Mouse (Mus musculus): Measurements from ENCODE around the gene Uvrag. TPM values are rescaled to one million over a fixed set of nuclear protein-coding genes. Genes with fewer than 3 reads are reported as not detected.

Uvrag gene
- polyA plus RNA-seq, 1 experiment: 12.3 TPM

DNA sequence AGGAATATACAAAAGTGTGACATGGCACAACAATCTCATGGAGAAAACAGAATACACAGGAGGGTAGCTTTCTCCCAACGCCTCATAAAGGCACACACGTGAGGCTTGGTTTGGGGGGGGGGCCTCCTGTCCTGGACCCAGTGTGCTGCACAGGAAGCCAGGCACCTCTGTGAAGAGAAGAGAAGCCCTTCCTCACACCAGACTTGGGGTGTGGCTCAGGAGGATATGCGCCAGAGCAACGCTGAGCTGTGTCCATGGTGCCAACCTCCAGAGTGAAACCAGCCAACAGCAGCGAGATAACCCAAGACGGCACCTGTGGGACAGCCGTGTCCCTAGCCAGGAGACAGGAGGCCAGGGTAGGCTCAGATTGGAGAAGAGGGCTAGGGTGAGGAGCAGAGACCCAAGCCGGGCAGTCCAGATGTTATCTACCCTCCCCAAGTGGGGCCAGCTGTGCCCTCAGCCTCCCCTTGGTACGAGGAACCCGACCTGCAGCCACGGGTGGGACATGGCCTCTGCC lies 12.8 kb upstream of the Uvrag start:
- TF ChIP-seq CTCF (IDR thresholded peaks at IDR 0.05; ENCODE audit: borderline replicate concordance, extremely low read depth, insufficient read depth, insufficient read length): no peak
- TF ChIP-seq POLR2A (IDR thresholded peaks at IDR 0.05; ENCODE audit: borderline replicate concordance, extremely low read depth, insufficient read depth, insufficient read length, poor library complexity, severe bottlenecking): no peak
- no peak for DNase-seq (ENCODE audit: low read depth)

DNA sequence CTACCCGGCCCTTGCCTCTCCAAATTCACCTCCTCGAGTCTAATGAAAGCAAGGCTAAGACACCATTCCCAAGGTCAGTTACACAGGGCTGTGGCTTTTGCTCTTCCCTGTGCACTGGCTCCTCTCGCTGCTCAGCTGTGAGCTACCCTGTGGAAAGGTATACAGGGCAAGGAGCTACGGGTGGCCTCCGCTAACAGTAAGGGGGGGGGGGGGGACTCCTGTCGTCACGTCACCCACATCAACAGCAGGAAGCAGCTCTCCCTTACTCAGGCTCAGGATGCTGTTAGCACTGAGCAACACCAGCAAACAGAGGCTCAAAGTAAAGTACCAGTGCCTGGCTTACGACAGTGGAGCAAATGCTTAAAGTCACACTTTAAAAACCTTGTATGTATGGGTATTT lies 11.8 kb upstream of the Uvrag start:
- TF ChIP-seq POLR2A (IDR thresholded peaks at IDR 0.05; ENCODE audit: borderline replicate concordance, extremely low read depth, insufficient read depth, insufficient read length, poor library complexity, severe bottlenecking): no peak
- TF ChIP-seq CTCF (IDR thresholded peaks at IDR 0.05; ENCODE audit: borderline replicate concordance, extremely low read depth, insufficient read depth, insufficient read length): no peak
- no peak for DNase-seq (ENCODE audit: low read depth)

DNA sequence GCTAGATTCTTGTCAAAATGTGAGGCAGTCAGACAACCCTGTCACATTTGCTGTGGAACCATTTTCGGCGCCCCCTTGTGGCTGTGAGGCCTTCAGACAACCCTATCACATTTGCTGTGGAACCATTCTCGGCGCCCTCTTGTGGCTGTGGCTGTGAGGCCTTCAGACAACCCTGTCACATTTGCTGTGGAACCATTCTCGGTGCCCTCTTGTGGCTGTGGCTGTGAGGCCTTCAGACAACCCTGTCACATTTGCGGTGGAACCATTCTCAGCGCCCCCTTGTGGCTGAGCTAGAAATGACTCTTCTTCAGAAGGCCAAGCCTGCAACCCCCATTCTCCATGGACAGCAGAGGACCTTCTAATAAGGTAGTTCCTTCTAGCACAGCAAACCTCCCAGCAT lies 10.4 kb upstream of the Uvrag start:
- no peak for TF ChIP-seq POLR2A (IDR thresholded peaks at IDR 0.05; ENCODE audit: borderline replicate concordance, extremely low read depth, insufficient read depth, insufficient read length, poor library complexity, severe bottlenecking)
- TF ChIP-seq CTCF (IDR thresholded peaks at IDR 0.05; ENCODE audit: borderline replicate concordance, extremely low read depth, insufficient read depth, insufficient read length): peak; percentile 88
- DNase-seq (ENCODE audit: low read depth): peak; percentile 97

DNA sequence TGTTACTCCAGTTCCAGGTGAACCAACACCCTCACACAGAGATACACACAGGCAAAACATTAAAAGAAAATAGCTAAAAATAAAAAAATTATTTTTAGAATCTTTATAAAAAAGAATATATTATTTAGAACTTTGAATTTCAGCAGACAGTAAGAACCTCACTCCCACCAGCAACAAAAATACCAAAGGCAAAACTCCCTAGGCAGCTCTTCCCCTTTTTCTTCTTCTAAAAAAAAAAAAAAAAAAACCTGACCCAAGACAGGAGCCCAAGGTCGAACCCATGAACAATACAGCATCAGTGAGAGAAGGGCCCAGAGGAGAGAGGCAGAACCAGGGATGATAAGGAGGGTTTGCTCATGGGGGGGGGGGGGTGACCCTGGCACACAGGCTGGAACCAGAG lies 8.1 kb upstream of the Uvrag start:
- DNase-seq (ENCODE audit: low read depth): no peak
- TF ChIP-seq POLR2A (IDR thresholded peaks at IDR 0.05; ENCODE audit: borderline replicate concordance, extremely low read depth, insufficient read depth, insufficient read length, poor library complexity, severe bottlenecking) (no peak), CTCF (IDR thresholded peaks at IDR 0.05; ENCODE audit: borderline replicate concordance, extremely low read depth, insufficient read depth, insufficient read length) (no peak)

DNA sequence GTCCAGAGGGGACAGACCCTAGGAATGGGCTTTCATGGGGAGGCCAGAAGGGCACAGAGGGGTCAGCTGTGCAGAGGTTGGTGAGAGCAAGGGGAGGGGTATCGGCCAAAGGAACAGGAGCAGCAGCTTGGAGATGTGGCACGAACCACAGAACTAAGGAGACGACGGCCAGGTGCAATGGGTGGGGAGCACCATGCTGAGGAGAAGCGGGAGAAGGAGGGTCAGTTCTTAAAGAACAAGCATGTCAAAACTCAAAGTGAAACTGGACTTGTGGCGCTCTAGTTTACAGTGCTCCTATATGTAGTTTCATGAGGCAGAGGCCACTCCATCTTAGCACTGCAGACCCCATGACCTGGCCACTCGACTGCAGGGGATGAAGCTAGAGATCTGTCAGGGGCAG lies 6.6 kb upstream of the Uvrag start:
- TF ChIP-seq CTCF (IDR thresholded peaks at IDR 0.05; ENCODE audit: borderline replicate concordance, extremely low read depth, insufficient read depth, insufficient read length): no peak
- no peak for TF ChIP-seq POLR2A (IDR thresholded peaks at IDR 0.05; ENCODE audit: borderline replicate concordance, extremely low read depth, insufficient read depth, insufficient read length, poor library complexity, severe bottlenecking)
- DNase-seq (ENCODE audit: low read depth): no peak

DNA sequence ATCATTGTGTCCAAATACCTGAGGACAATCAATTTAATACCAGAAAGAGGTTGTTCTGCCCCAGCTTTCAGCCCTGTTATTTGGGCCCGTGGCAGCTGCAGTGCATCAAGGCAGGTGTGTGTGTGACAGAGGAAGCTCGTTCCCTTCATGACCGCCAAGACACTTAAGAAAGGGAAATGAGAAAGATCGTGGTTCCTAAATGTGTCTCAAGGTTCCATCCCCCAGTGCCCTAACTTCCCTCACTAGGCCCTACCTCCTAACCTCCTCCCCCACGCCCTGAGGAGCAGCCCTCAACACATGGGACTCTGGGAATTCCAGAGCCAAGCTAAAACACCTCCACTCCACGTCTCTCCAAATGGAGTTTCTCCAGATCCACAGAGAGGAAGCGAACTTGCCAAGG lies 6.0 kb upstream of the Uvrag start:
- DNase-seq (ENCODE audit: low read depth): no peak
- no peak for TF ChIP-seq POLR2A (IDR thresholded peaks at IDR 0.05; ENCODE audit: borderline replicate concordance, extremely low read depth, insufficient read depth, insufficient read length, poor library complexity, severe bottlenecking)
- TF ChIP-seq CTCF (IDR thresholded peaks at IDR 0.05; ENCODE audit: borderline replicate concordance, extremely low read depth, insufficient read depth, insufficient read length): no peak

DNA sequence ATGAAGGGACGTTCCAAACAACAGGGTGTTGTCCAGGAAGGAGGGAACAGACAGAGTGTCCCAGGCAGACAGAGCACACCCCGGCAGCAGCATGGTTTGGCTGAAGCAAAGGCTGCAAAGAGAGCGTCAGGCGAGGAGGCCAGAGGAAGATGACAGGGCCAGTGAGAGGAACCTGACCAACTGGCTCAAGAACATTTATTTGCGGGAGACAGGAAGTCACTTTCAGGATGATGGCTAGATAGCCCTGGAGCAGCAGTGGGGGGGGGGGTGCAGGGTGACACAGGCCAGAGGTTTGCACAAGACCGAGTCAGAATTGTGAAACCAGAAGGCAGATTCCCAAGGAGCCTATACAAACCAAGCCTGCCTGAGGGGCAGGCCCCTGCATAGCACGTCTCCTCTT lies 5.1 kb upstream of the Uvrag start:
- TF ChIP-seq POLR2A (IDR thresholded peaks at IDR 0.05; ENCODE audit: borderline replicate concordance, extremely low read depth, insufficient read depth, insufficient read length, poor library complexity, severe bottlenecking) (no peak), CTCF (IDR thresholded peaks at IDR 0.05; ENCODE audit: borderline replicate concordance, extremely low read depth, insufficient read depth, insufficient read length) (no peak)
- no peak for DNase-seq (ENCODE audit: low read depth)

DNA sequence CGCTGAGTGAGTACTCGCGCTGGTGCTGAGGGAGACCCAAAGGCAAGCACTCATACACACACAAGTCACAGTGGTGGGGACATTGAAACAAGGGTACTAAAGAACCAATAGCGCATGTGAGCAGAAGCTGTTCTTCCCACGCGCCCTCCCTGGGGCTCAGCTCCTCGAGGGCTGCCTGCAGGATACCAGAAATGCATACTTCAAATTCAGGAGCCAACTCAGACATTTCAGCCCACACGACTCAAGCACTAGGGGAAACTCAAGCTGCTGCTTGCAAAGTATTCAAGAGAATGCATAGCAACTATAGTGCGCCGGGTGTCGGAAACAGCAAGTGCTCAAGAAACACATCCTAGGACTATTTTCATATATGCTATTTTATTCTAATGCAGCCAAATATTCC lies 3.7 kb upstream of the Uvrag start:
- no peak for DNase-seq (ENCODE audit: low read depth)
- TF ChIP-seq POLR2A (IDR thresholded peaks at IDR 0.05; ENCODE audit: borderline replicate concordance, extremely low read depth, insufficient read depth, insufficient read length, poor library complexity, severe bottlenecking): no peak
- TF ChIP-seq CTCF (IDR thresholded peaks at IDR 0.05; ENCODE audit: borderline replicate concordance, extremely low read depth, insufficient read depth, insufficient read length): no peak

DNA sequence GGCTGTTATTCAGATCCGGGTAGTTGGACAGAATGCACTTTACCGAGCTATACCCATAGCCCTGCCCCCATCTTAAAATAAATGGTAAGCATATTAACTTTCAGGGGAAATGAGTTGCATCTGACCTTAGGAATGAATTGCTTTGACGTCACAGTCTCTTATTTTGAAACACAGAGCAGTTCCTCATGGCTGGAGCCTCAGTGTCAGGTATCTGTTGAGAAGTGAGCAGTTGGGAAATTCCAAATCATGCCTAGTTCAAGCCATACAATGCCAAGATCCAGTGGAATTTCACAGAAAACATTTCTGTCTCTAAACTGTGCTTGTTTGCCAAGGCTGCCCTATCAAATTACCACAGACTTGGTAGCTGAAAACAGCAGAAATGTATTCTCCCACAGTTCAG lies 2.3 kb upstream of the Uvrag start:
- DNase-seq (ENCODE audit: low read depth): no peak
- TF ChIP-seq CTCF (IDR thresholded peaks at IDR 0.05; ENCODE audit: borderline replicate concordance, extremely low read depth, insufficient read depth, insufficient read length): no peak
- no peak for TF ChIP-seq POLR2A (IDR thresholded peaks at IDR 0.05; ENCODE audit: borderline replicate concordance, extremely low read depth, insufficient read depth, insufficient read length, poor library complexity, severe bottlenecking)

DNA sequence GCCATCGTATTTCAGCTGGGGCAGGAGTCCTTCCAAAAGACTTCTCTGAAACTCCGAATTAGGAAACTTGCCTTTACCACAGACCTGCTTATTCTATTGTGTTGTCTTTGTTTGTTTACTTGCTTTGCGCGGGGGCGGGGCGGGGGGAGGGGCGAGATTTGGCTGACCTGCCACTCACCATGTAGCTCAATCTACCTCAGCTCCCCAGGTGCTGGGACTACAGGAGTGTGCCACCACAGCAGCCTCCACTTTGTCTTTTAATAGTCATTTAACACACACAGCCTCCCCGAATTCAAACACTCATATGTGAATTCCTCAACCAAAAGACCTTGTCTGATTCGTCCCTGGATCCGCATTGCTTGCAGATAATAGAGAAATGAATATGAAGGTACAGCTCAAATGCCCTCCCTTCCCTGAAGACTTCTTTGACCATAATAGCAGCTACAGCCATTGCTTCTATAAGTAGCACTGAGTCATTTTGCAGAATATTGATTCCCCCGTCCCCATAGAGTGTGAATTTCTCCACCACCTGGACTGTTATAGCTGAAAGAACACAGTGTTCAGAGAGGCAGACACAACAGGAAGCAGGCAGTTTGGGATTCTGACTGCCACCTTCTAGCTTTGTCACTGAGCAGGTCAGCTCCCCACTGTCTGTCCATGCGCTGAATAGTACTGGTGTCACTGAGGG lies 1.1 kb upstream of the Uvrag start:
- DNase-seq (ENCODE audit: low read depth): no peak
- TF ChIP-seq POLR2A (IDR thresholded peaks at IDR 0.05; ENCODE audit: borderline replicate concordance, extremely low read depth, insufficient read depth, insufficient read length, poor library complexity, severe bottlenecking) (no peak), CTCF (IDR thresholded peaks at IDR 0.05; ENCODE audit: borderline replicate concordance, extremely low read depth, insufficient read depth, insufficient read length) (no peak)

DNA sequence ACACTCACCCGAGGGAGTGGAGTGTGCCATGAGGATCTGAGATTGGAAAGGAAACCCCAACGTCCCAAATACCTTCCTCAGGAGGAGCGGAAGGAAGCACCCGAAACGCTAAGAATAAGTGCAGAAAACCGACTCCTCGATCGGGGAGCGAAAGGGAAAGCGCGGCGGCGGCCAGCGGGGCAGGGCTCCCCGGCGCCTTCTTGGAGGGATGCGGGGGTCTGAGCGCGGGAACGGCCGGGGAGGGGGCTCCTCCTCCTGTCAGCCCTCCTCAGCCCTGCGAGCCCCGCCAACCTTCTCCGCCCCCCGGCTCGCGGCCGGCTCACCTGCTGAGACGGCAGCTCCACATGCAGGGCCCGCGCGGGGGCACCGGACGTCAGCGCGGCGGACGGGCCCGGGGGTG lies 430 bp downstream of the Uvrag start:
- no peak for DNase-seq (ENCODE audit: low read depth)
- no peak for TF ChIP-seq CTCF (IDR thresholded peaks at IDR 0.05; ENCODE audit: borderline replicate concordance, extremely low read depth, insufficient read depth, insufficient read length)
- no peak for TF ChIP-seq POLR2A (IDR thresholded peaks at IDR 0.05; ENCODE audit: borderline replicate concordance, extremely low read depth, insufficient read depth, insufficient read length, poor library complexity, severe bottlenecking)

DNA sequence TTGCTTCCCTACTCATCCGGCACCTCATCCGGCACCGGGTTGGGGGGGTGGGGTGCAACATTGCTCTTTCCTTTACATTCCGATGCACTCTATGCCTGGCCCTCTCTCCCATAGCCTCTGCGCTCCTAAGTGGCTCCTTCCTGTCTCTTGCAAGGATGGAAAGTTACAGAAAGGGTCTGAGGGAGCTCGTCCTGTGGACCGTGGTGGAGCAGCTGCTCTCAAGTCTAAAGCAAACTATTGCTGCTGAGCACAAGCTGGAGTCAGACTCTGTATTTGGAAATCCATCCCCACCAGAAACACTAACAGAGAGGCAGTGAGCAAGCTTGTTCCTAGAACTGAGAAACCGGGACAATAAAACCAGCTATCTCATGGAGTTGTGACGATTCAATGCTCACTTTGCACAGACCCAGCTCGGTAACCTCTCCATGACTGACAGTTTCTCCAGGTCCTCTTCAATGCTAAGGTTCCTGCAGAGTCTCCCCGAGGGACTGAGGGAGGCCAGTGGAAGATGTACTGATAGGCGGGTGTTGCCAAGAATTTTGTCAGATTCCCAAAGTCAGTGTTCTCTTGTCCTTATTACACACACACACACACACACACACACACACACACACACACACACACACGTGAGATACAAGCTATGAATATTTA lies 975 bp downstream of the Uvrag start:
- TF ChIP-seq POLR2A (IDR thresholded peaks at IDR 0.05; ENCODE audit: borderline replicate concordance, extremely low read depth, insufficient read depth, insufficient read length, poor library complexity, severe bottlenecking) (no peak), CTCF (IDR thresholded peaks at IDR 0.05; ENCODE audit: borderline replicate concordance, extremely low read depth, insufficient read depth, insufficient read length) (no peak)
- DNase-seq (ENCODE audit: low read depth): peak; percentile 31

Measured in brain, embryonic 14.5 days (tissue).